24 mouse cellular contexts compared by ENCODE assay signal in the genomic region with DNA sequence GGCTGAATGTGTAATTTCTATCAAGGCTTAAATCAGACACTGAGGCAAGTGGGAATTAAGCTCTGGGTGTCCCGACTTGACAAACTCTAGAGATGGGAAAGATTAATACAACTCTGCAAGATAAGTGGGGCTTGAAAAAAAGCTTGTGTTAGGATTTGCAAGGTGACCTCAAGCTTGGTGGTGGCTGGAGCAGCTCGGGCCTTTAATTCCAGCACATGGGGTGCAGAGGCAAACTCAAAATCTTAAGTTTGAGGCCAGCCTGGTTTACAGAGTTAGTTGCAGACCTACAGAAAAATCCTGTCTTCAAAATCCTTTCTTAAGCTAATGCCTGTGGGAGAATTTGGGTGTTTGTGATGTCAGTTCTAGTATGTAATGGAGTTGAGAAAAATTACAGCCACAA. TPM values are rescaled to one million over a fixed set of nuclear protein-coding genes. Genes with fewer than 3 reads are reported as not detected.
DNase-seq lines count a peak whose midpoint lies in the region; ATAC-seq and TF ChIP-seq lines count a peak whose summit lies in the region.
"Had no signal": no experiment of that assay in that cellular context is flagged by ENCODE, and none has a peak within 500 bp of the region (broad histone marks: within the 10 kb centered on the region; RNA-seq: fewer than 3 reads in every experiment).

No protein-coding gene starts in this region.

- H3K9ac ChIP-seq in heart, embryonic 11.5 days (ENCODE audit: low read depth, low read length): no peak overlapping the region
- 0 out of 2 replicates have a peak overlapping the region, but pooled peaks have one; percentile 76 for H3K9ac ChIP-seq in ES-Bruce4 (ENCODE audit: low read depth, poor library complexity, severe bottlenecking)
- peak overlapping the region; percentile 92 for H3K9ac ChIP-seq in liver, embryonic 12.5 days
- H3K9ac ChIP-seq in liver, embryonic 16.5 days (ENCODE audit: low read depth, low read length): no peak overlapping the region
- no peak overlapping the region for H3K9ac ChIP-seq in midbrain, embryonic 13.5 days (replicated peaks)
- H3K9ac ChIP-seq: embryonic facial prominence, embryonic 13.5 days; forebrain, embryonic 13.5 days; forebrain, postnatal 0 days; hindbrain, embryonic 13.5 days had no signal

- H3K9me3 ChIP-seq in heart, embryonic 11.5 days (replicated peaks; ENCODE audit: control insufficient read depth, low read length): no peaks in the 10 kb centered on the region
- H3K9me3 ChIP-seq in ES-Bruce4 (replicated peaks; ENCODE audit: control insufficient read depth, insufficient read depth, low read length, poor library complexity, severe bottlenecking): no peaks in the 10 kb centered on the region
- no peaks in the 10 kb centered on the region for H3K9me3 ChIP-seq in liver, embryonic 12.5 days (replicated peaks)
- no peaks in the 10 kb centered on the region for H3K9me3 ChIP-seq in liver, embryonic 16.5 days (replicated peaks; ENCODE audit: control insufficient read depth, low read length)
- H3K9me3 ChIP-seq in midbrain, embryonic 13.5 days: no peaks in the 10 kb centered on the region
- H3K9me3 ChIP-seq: embryonic facial prominence, embryonic 13.5 days; forebrain, embryonic 13.5 days; hindbrain, embryonic 13.5 days had no signal

- no peak for ATAC-seq in heart, embryonic 11.5 days (replicated peaks; ENCODE audit: insufficient number of reproducible peaks, low FRiP score, low TSS enrichment)
- no peak for ATAC-seq in liver, embryonic 12.5 days
- no peak for ATAC-seq in liver, embryonic 16.5 days (ENCODE audit: low read depth)
- ATAC-seq in granulocyte monocyte progenitor cell, adult 5-6 weeks (replicated peaks; ENCODE audit: poor library complexity, severe bottlenecking): no peak
- no peak for ATAC-seq in midbrain, embryonic 13.5 days
- ATAC-seq: activated CD4-positive, CD25-positive, alpha-beta regulatory T cell, adult 4 months; CD4-positive, CD25-positive, alpha-beta regulatory T cell, adult 4 months; forebrain, embryonic 13.5 days; forebrain, postnatal 0 days; hindbrain, postnatal 0 days; Patski had no signal

- no peak for TF ChIP-seq CTCF in ES-Bruce4 (IDR thresholded peaks at IDR 0.05; ENCODE audit: low read depth, low read length)

- DNase-seq in heart, adult 11 months: peak; percentile 55
- DNase-seq in thymus, postnatal 4 days: no peak
- DNase-seq: adrenal gland, postnatal 14 days; B cell, adult 2 months; cerebellum, adult 18-20 months; cerebellum, adult 9-11 months; cerebellum, postnatal 36 days; gastrocnemius, postnatal 14 days; heart, postnatal 10 days; heart, postnatal 4 days had no signal

- peaks cover 14% of the 10 kb centered on the region for H3K4me1 ChIP-seq in heart, embryonic 11.5 days (ENCODE audit: control insufficient read depth, insufficient read depth, low read length)
- H3K4me1 ChIP-seq in ES-Bruce4 (ENCODE audit: control insufficient read depth, insufficient read depth, low read length): peaks cover 4% of the 10 kb centered on the region
- H3K4me1 ChIP-seq in liver, embryonic 12.5 days: peaks cover 44% of the 10 kb centered on the region
- H3K4me1 ChIP-seq in liver, embryonic 16.5 days (ENCODE audit: control insufficient read depth, low read depth, low read length): peaks cover 29% of the 10 kb centered on the region
- peaks cover 18% of the 10 kb centered on the region for H3K4me1 ChIP-seq in midbrain, embryonic 13.5 days (replicated peaks)

- 78% methylated on average over 2 of the region's 2 CpGs for WGBS in heart, embryonic 11.5 days (ENCODE audit: insufficient replicate concordance)
- WGBS in liver, embryonic 12.5 days (ENCODE audit: insufficient replicate concordance): 53% methylated on average over 2 of the region's 2 CpGs
- WGBS in liver, embryonic 16.5 days (ENCODE audit: insufficient replicate concordance): 56% methylated on average over 2 of the region's 2 CpGs
- 93% methylated on average over 2 of the region's 2 CpGs for WGBS in midbrain, embryonic 13.5 days

- H3K27ac ChIP-seq in heart, embryonic 11.5 days (ENCODE audit: low read depth, low read length): no peak overlapping the region
- peak overlapping the region; percentile 51; the same call in 1 of the 2 replicates for H3K27ac ChIP-seq in ES-Bruce4 (ENCODE audit: insufficient read depth, low read length)
- peak overlapping the region; percentile 79 for H3K27ac ChIP-seq in liver, embryonic 12.5 days
- H3K27ac ChIP-seq in liver, embryonic 16.5 days (ENCODE audit: low read length): no peak overlapping the region
- H3K27ac ChIP-seq in midbrain, embryonic 13.5 days: no peak overlapping the region
- H3K27ac ChIP-seq: embryonic facial prominence, embryonic 13.5 days; forebrain, embryonic 13.5 days; hindbrain, embryonic 13.5 days; hindbrain, postnatal 0 days had no signal

- H3K4me3 ChIP-seq in heart, embryonic 11.5 days (ENCODE audit: low read depth, low read length): no peak overlapping the region
- no peak overlapping the region for H3K4me3 ChIP-seq in ES-Bruce4 (ENCODE audit: low read depth, low read length)
- peak overlapping the region; percentile 86; the same call in 1 of the 2 replicates for H3K4me3 ChIP-seq in liver, embryonic 12.5 days
- no peak overlapping the region for H3K4me3 ChIP-seq in liver, embryonic 16.5 days (ENCODE audit: low read depth, low read length)
- H3K4me3 ChIP-seq in midbrain, embryonic 13.5 days (replicated peaks): no peak overlapping the region
- H3K4me3 ChIP-seq: embryonic facial prominence, embryonic 13.5 days; forebrain, embryonic 13.5 days; hindbrain, embryonic 13.5 days had no signal

- no peak for TF ChIP-seq POLR2A in ES-Bruce4 (IDR thresholded peaks at IDR 0.05; ENCODE audit: insufficient read depth, low read length)

- no peak overlapping the region for H3K4me2 ChIP-seq in heart, embryonic 11.5 days
- peak overlapping the region; percentile 87 for H3K4me2 ChIP-seq in liver, embryonic 12.5 days
- H3K4me2 ChIP-seq in liver, embryonic 16.5 days (ENCODE audit: low read depth, low read length): 0 out of 2 replicates have a peak overlapping the region, but pooled peaks have one; percentile 30
- no peak overlapping the region for H3K4me2 ChIP-seq in midbrain, embryonic 13.5 days (replicated peaks)
- H3K4me2 ChIP-seq: embryonic facial prominence, embryonic 13.5 days; forebrain, embryonic 13.5 days; hindbrain, embryonic 13.5 days had no signal

- peaks cover 33% of the 10 kb centered on the region for H3K36me3 ChIP-seq in heart, embryonic 11.5 days (ENCODE audit: control insufficient read depth, insufficient read depth, low read length)
- H3K36me3 ChIP-seq in ES-Bruce4 (ENCODE audit: control insufficient read depth, insufficient read depth, low read length, poor library complexity, severe bottlenecking): peaks cover 62% of the 10 kb centered on the region
- peaks cover 69% of the 10 kb centered on the region for H3K36me3 ChIP-seq in liver, embryonic 12.5 days
- peaks cover 48% of the 10 kb centered on the region for H3K36me3 ChIP-seq in liver, embryonic 16.5 days (ENCODE audit: control insufficient read depth, insufficient read depth)
- peaks cover 53% of the 10 kb centered on the region for H3K36me3 ChIP-seq in midbrain, embryonic 13.5 days

- TF ChIP-seq EP300 in ES-Bruce4 (IDR thresholded peaks at IDR 0.05; ENCODE audit: insufficient read depth, low read depth, low read length): no peak

- no peaks in the 10 kb centered on the region for H3K27me3 ChIP-seq in heart, embryonic 11.5 days (ENCODE audit: control insufficient read depth, insufficient read depth, low read length)
- H3K27me3 ChIP-seq in ES-Bruce4 (ENCODE audit: control insufficient read depth, insufficient read depth, low read length, poor library complexity, severe bottlenecking): no peaks in the 10 kb centered on the region
- no peaks in the 10 kb centered on the region for H3K27me3 ChIP-seq in liver, embryonic 12.5 days (replicated peaks)
- H3K27me3 ChIP-seq in liver, embryonic 16.5 days (ENCODE audit: control insufficient read depth, insufficient read depth, low read depth, low read length): no peaks in the 10 kb centered on the region
- no peaks in the 10 kb centered on the region for H3K27me3 ChIP-seq in midbrain, embryonic 13.5 days
- H3K27me3 ChIP-seq: embryonic facial prominence, embryonic 13.5 days; forebrain, embryonic 13.5 days; hindbrain, embryonic 13.5 days; Patski had no signal

RNA-seq across cellular contexts. Expression of gene Rpl37, which starts 2.7 kb away (rescaled TPM):
- 433 and 532 TPM in 2 replicates for polyA plus RNA-seq in heart, embryonic 11.5 days (2014; fragmentation: Nextera tagmentation; extraction: Ambion mirVana)
- polyA plus RNA-seq in ES-Bruce4 (2011; ENCODE audit: insufficient read depth, insufficient read length, low read depth, missing spikeins): 685 and 750 TPM in 2 replicates
- 532 and 540 TPM in 2 replicates for polyA plus RNA-seq in liver, embryonic 12.5 days (2016; fragmentation: Nextera tagmentation; extraction: Ambion mirVana)
- 249 and 306 TPM in 2 replicates for polyA plus RNA-seq in liver, embryonic 16.5 days (2015; fragmentation: Nextera tagmentation; extraction: Ambion mirVana)
- 2,587 and 2,602 TPM in 2 replicates for total RNA-seq in granulocyte monocyte progenitor cell, adult 5-6 weeks (2014; fragmentation: Nextera tagmentation)
- total RNA-seq in granulocyte monocyte progenitor cell, adult 5-6 weeks (2017): 1,276 and 1,288 TPM in 2 replicates
- 409 and 410 TPM in 2 replicates for polyA plus RNA-seq in midbrain, embryonic 13.5 days (2015; fragmentation: Nextera tagmentation; extraction: Ambion mirVana)

RNA-seq across cellular contexts. Expression of gene Card6, which starts 10.9 kb away (rescaled TPM):
- 2.5 TPM in 2 replicates for polyA plus RNA-seq in heart, embryonic 11.5 days (2014; fragmentation: Nextera tagmentation; extraction: Ambion mirVana)
- polyA plus RNA-seq in ES-Bruce4 (2011; ENCODE audit: insufficient read depth, insufficient read length, low read depth, missing spikeins): 0.67 and 0.82 TPM in 2 replicates
- 0.85 and 1.0 TPM in 2 replicates for polyA plus RNA-seq in liver, embryonic 12.5 days (2016; fragmentation: Nextera tagmentation; extraction: Ambion mirVana)
- polyA plus RNA-seq in liver, embryonic 16.5 days (2015; fragmentation: Nextera tagmentation; extraction: Ambion mirVana): 1.5 and 1.7 TPM in 2 replicates
- 0.06 and 1.9 TPM in 2 replicates for total RNA-seq in granulocyte monocyte progenitor cell, adult 5-6 weeks (2014; fragmentation: Nextera tagmentation)
- 0.05 and 0.22 TPM in 2 replicates for total RNA-seq in granulocyte monocyte progenitor cell, adult 5-6 weeks (2017)
- polyA plus RNA-seq in midbrain, embryonic 13.5 days (2015; fragmentation: Nextera tagmentation; extraction: Ambion mirVana): 0.46 and 0.59 TPM in 2 replicates

RNA-seq across cellular contexts. Expression of gene Prkaa1, which starts 24.5 kb away (rescaled TPM):
- polyA plus RNA-seq in heart, embryonic 11.5 days (2014; fragmentation: Nextera tagmentation; extraction: Ambion mirVana): 25.5 and 28.0 TPM in 2 replicates
- 24.6 and 26.0 TPM in 2 replicates for polyA plus RNA-seq in ES-Bruce4 (2011; ENCODE audit: insufficient read depth, insufficient read length, low read depth, missing spikeins)
- 21.3 and 22.3 TPM in 2 replicates for polyA plus RNA-seq in liver, embryonic 12.5 days (2016; fragmentation: Nextera tagmentation; extraction: Ambion mirVana)
- polyA plus RNA-seq in liver, embryonic 16.5 days (2015; fragmentation: Nextera tagmentation; extraction: Ambion mirVana): 11.8 and 12.3 TPM in 2 replicates
- total RNA-seq in granulocyte monocyte progenitor cell, adult 5-6 weeks (2014; fragmentation: Nextera tagmentation): 19.1 and 19.2 TPM in 2 replicates
- 19.2 and 21.1 TPM in 2 replicates for total RNA-seq in granulocyte monocyte progenitor cell, adult 5-6 weeks (2017)
- polyA plus RNA-seq in midbrain, embryonic 13.5 days (2015; fragmentation: Nextera tagmentation; extraction: Ambion mirVana): 13.4 and 14.3 TPM in 2 replicates

RNA-seq across cellular contexts. Expression of gene C7, which starts 55.7 kb away (rescaled TPM):
- polyA plus RNA-seq in heart, embryonic 11.5 days (2014; fragmentation: Nextera tagmentation; extraction: Ambion mirVana): 0.14 TPM in 1 of 2 replicates, not detected in the other
- polyA plus RNA-seq in ES-Bruce4 (2011; ENCODE audit: insufficient read depth, insufficient read length, low read depth, missing spikeins): 0.24 TPM in 1 of 2 replicates, not detected in the other
- not detected in 2 replicates for polyA plus RNA-seq in liver, embryonic 12.5 days (2016; fragmentation: Nextera tagmentation; extraction: Ambion mirVana)
- not detected in 2 replicates for polyA plus RNA-seq in liver, embryonic 16.5 days (2015; fragmentation: Nextera tagmentation; extraction: Ambion mirVana)
- total RNA-seq in granulocyte monocyte progenitor cell, adult 5-6 weeks (2014; fragmentation: Nextera tagmentation): not detected in 2 replicates
- not detected in 2 replicates for total RNA-seq in granulocyte monocyte progenitor cell, adult 5-6 weeks (2017)
- polyA plus RNA-seq in midbrain, embryonic 13.5 days (2015; fragmentation: Nextera tagmentation; extraction: Ambion mirVana): not detected in 2 replicates
- polyA plus RNA-seq: activated CD4-positive, CD25-positive, alpha-beta regulatory T cell, adult 4 months; CD4-positive, CD25-positive, alpha-beta regulatory T cell, adult 4 months; embryonic facial prominence, embryonic 13.5 days; hindbrain, embryonic 13.5 days; Patski had no signal

Comparison
In these comparisons a context has a peak if more than half of its experiments do, and no peak if none do; other contexts are left out.
1. H3K27ac ChIP-seq: peak in ES-Bruce4 (single experiment) and liver, embryonic 12.5 days (single experiment); none in heart, embryonic 11.5 days (single experiment), liver, embryonic 16.5 days (single experiment) and midbrain, embryonic 13.5 days (single experiment).
2. H3K9ac ChIP-seq: peak in ES-Bruce4 (single experiment) and liver, embryonic 12.5 days (single experiment); none in heart, embryonic 11.5 days (single experiment), liver, embryonic 16.5 days (single experiment) and midbrain, embryonic 13.5 days (single experiment).
3. H3K4me2 ChIP-seq: peak in liver, embryonic 12.5 days (single experiment) and liver, embryonic 16.5 days (single experiment); none in heart, embryonic 11.5 days (single experiment) and midbrain, embryonic 13.5 days (single experiment).